Mouse (Mus musculus) embryonic fibroblast, embryonic 13.5 days (primary cell): ENCODE results near the gene Slc3a1. TPM values are rescaled to one million over a fixed set of nuclear protein-coding genes. Genes with fewer than 3 reads are reported as not detected.

Experiments used
- H3K27ac ChIP-seq: 2 replicates; pipeline ENCODE4 v1.5.1; 2012; ENCODE audit warnings: low read length, control low read depth, inconsistent platforms; ENCODE audit not compliant: insufficient read depth
- H3K4me1 ChIP-seq: 2 replicates; pipeline ENCODE4 v1.6.1; 2011; ENCODE audit warnings: low read length; ENCODE audit not compliant: control insufficient read depth, insufficient read depth
- H3K4me3 ChIP-seq: 2 replicates; pipeline ENCODE4 v1.5.1; 2011; ENCODE audit warnings: mild to moderate bottlenecking, control low read depth, low read length; ENCODE audit not compliant: insufficient read depth
- CTCF ChIP-seq: IDR thresholded peaks from 2 replicates; pipeline ENCODE4 v1.5.1; 2011; ENCODE audit warnings: mild to moderate bottlenecking, control low read depth, low read length, moderate library complexity, borderline replicate concordance; ENCODE audit not compliant: insufficient read depth
- POLR2A ChIP-seq: IDR thresholded peaks from 2 replicates; pipeline ENCODE4 v1.6.1; 2011; ENCODE audit warnings: low read depth, mild to moderate bottlenecking, control low read depth, low read length, moderate library complexity
- polyA plus RNA-seq: library from polyadenylated mRNA; stranded (reverse); fragments of >200 nt; gene quantifications from 2 replicates; pipeline ENCODE4 v1.2.4, GENCODE M21; 2011; ENCODE audit warnings: low read depth; ENCODE audit not compliant: missing spikeins, insufficient read length

Slc3a1 gene
- polyA plus RNA-seq, 1 experiment: not detected

- Histone ChIP-seq H3K27ac (no peak overlapping the region), H3K4me1 (no peaks in the 10 kb centered on the region), H3K4me3 (no peak overlapping the region)
- TF ChIP-seq CTCF (no peak), POLR2A (no peak)
Measured at GRCm38 (mm10) chr17:85080781-85081180, 52.6 kb downstream of the Slc3a1 start.

GRCm38 (mm10) chr17:85085335-85085734 is 57.2 kb downstream of the Slc3a1 start:
- H3K4me3 ChIP-seq: no peak overlapping the region
- no peak for TF ChIP-seq POLR2A
- no peak for TF ChIP-seq CTCF
- no peak overlapping the region for H3K27ac ChIP-seq
- no peaks in the 10 kb centered on the region for H3K4me1 ChIP-seq

GRCm38 (mm10) chr17:85086501-85086900 is 58.3 kb downstream of the Slc3a1 start:
- Histone ChIP-seq H3K4me1 (no peaks in the 10 kb centered on the region), H3K27ac (no peak overlapping the region), H3K4me3 (no peak overlapping the region)
- no peak for TF ChIP-seq CTCF
- TF ChIP-seq POLR2A: no peak

- TF ChIP-seq POLR2A (no peak), CTCF (no peak)
- no peaks in the 10 kb centered on the region for H3K4me1 ChIP-seq
- H3K27ac ChIP-seq: no peak overlapping the region
- H3K4me3 ChIP-seq: no peak overlapping the region
Measured at GRCm38 (mm10) chr17:85087591-85087990, 59.4 kb downstream of the Slc3a1 start.

- Histone ChIP-seq H3K4me3 (no peak overlapping the region), H3K4me1 (no peaks in the 10 kb centered on the region), H3K27ac (no peak overlapping the region)
- no peak for TF ChIP-seq CTCF
- TF ChIP-seq POLR2A: no peak
Measured at GRCm38 (mm10) chr17:85088401-85088800, 60.2 kb downstream of the Slc3a1 start.

GRCm38 (mm10) chr17:85089011-85089410 is 60.8 kb downstream of the Slc3a1 start:
- Histone ChIP-seq H3K4me3 (peak overlapping the region; percentile 4; the same call in 1 of the 2 replicates), H3K27ac (peak overlapping the region; percentile 52; the same call in 1 of the 2 replicates), H3K4me1 (no peaks in the 10 kb centered on the region)
- no peak for TF ChIP-seq CTCF
- TF ChIP-seq POLR2A: no peak; the same call in 1 of the 2 replicates

- Histone ChIP-seq H3K27ac (peak overlapping the region; percentile 52; the same call in 1 of the 2 replicates), H3K4me1 (no peaks in the 10 kb centered on the region), H3K4me3 (peak overlapping the region; percentile 95)
- no peak for TF ChIP-seq POLR2A
- TF ChIP-seq CTCF: no peak
Measured at GRCm38 (mm10) chr17:85089621-85090020, 61.4 kb downstream of the Slc3a1 start.

GRCm38 (mm10) chr17:85090120-85091099 is 62.2 kb downstream of the Slc3a1 start, which contains the start of the genes Prepl and Camkmt:
Gene Prepl (minus strand): TSS chr17:85090241.
Gene Camkmt (plus strand): TSS chr17:85090552.
- H3K27ac ChIP-seq: peak within 1 kb of the TSS; percentile 52
- TF ChIP-seq CTCF (no peak), POLR2A (peak; percentile 92)
- no peaks in the 10 kb centered on the region for H3K4me1 ChIP-seq
- H3K4me3 ChIP-seq: peak within 1 kb of the TSS; percentile 95

GRCm38 (mm10) chr17:85091762-85092161 is 63.6 kb downstream of the Slc3a1 start:
- TF ChIP-seq POLR2A: no peak
- TF ChIP-seq CTCF: no peak

GRCm38 (mm10) chr17:85096396-85096795 is 68.2 kb downstream of the Slc3a1 start:
- no peaks in the 10 kb centered on the region for H3K4me1 ChIP-seq
- no peak overlapping the region for H3K4me3 ChIP-seq
- TF ChIP-seq POLR2A (no peak), CTCF (no peak)
- H3K27ac ChIP-seq: no peak overlapping the region

More at GRCm38 (mm10) chr17:85091762-85092161, 63.6 kb downstream of the Slc3a1 start:
- no peak overlapping the region for H3K27ac ChIP-seq
- H3K4me3 ChIP-seq: no peak overlapping the region
- H3K4me1 ChIP-seq: no peaks in the 10 kb centered on the region

- Histone ChIP-seq H3K27ac (no peak overlapping the region), H3K4me3 (no peak overlapping the region), H3K4me1 (no peaks in the 10 kb centered on the region)
- TF ChIP-seq CTCF: no peak
- no peak for TF ChIP-seq POLR2A
Measured at GRCm38 (mm10) chr17:85098677-85099323, 70.6 kb downstream of the Slc3a1 start.
